Mouse (Mus musculus): ENCODE data around the gene Ctxn1. TPM values are rescaled to one million over a fixed set of nuclear protein-coding genes. Genes with fewer than 3 reads are reported as not detected.

Ctxn1 gene
- polyA plus RNA-seq, 1 experiment, result 18.5 TPM

DNA sequence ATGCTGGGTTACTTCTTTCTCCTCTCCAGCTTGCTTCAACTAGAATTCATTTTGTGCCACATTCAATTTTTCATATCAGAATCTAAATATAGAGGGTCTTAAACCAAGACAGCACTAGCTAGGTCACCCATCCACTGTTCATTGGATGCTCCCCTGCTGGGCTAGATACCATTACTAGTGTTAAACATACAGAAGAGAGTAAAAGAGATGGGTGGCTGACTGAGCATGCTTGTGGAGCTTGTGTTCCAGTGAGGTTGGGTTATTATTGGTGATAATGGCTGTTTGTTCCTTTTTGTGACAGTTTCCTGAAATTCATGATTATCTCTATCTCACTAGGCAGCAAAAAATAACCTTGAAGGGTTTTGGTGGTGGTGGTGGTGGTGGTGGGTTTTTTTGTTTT lies 37.0 kb downstream of the Ctxn1 start:
- TF ChIP-seq CTCF (IDR thresholded peaks at IDR 0.05; ENCODE audit: extremely low read depth, insufficient read length, insufficient replicate concordance, low read depth, low read length) (no peak), POLR2A (IDR thresholded peaks at IDR 0.05; ENCODE audit: low read depth, low read length) (no peak)
- H3K27ac ChIP-seq (ENCODE audit: insufficient read depth, low read depth, low read length), result no peak overlapping the region
- H3K4me1 ChIP-seq (ENCODE audit: control insufficient read depth, insufficient read depth, insufficient read length, low read length), result peaks cover 6% of the 10 kb centered on the region

GRCm38 (mm10) chr8:4219617-4220016 lies 39.5 kb downstream of the Ctxn1 start:
- Histone ChIP-seq H3K4me1 (ENCODE audit: control insufficient read depth, insufficient read depth, insufficient read length, low read length) (peaks cover 6% of the 10 kb centered on the region), H3K27ac (ENCODE audit: insufficient read depth, low read depth, low read length) (no peak overlapping the region), H3K4me3 (ENCODE audit: low read depth, low read length) (no peak overlapping the region), H3K27me3 (ENCODE audit: control insufficient read depth, insufficient read depth, low read length) (peaks cover 33% of the 10 kb centered on the region), H3K36me3 (ENCODE audit: control insufficient read depth, insufficient read depth, low read length) (no peaks in the 10 kb centered on the region)
- no peak for TF ChIP-seq CTCF (IDR thresholded peaks at IDR 0.05; ENCODE audit: extremely low read depth, insufficient read length, insufficient replicate concordance, low read depth, low read length)
- TF ChIP-seq POLR2A (IDR thresholded peaks at IDR 0.05; ENCODE audit: low read depth, low read length), result no peak
- WGBS, result 68% methylated on average over 3 of the region's 3 CpGs

More for the DNA sequence above, 37.0 kb downstream of the Ctxn1 start:
- Histone ChIP-seq H3K4me3 (ENCODE audit: low read depth, low read length) (no peak overlapping the region), H3K36me3 (ENCODE audit: control insufficient read depth, insufficient read depth, low read length) (no peaks in the 10 kb centered on the region), H3K27me3 (ENCODE audit: control insufficient read depth, insufficient read depth, low read length) (peaks cover 15% of the 10 kb centered on the region)

GRCm38 (mm10) chr8:4216791-4217621 lies 42.1 kb downstream of the Ctxn1 start, which contains the start of gene Prr36:
Prr36 (minus strand) TSS chr8:4217459.
- no peak within 1 kb of the TSS for H3K27ac ChIP-seq (ENCODE audit: insufficient read depth, low read depth, low read length)
- peaks cover 33% of the 10 kb centered on the region for H3K27me3 ChIP-seq (ENCODE audit: control insufficient read depth, insufficient read depth, low read length)
- peaks cover 21% of the 10 kb centered on the region for H3K4me1 ChIP-seq (ENCODE audit: control insufficient read depth, insufficient read depth, insufficient read length, low read length)
- TF ChIP-seq POLR2A (IDR thresholded peaks at IDR 0.05; ENCODE audit: low read depth, low read length) (no peak), CTCF (IDR thresholded peaks at IDR 0.05; ENCODE audit: extremely low read depth, insufficient read length, insufficient replicate concordance, low read depth, low read length) (no peak)
- peak within 1 kb of the TSS; percentile 44 for H3K4me3 ChIP-seq (ENCODE audit: low read depth, low read length)
- WGBS, result 4% methylated on average over 44 of the region's 44 CpGs
- no peaks in the 10 kb centered on the region for H3K36me3 ChIP-seq (ENCODE audit: control insufficient read depth, insufficient read depth, low read length)

DNA sequence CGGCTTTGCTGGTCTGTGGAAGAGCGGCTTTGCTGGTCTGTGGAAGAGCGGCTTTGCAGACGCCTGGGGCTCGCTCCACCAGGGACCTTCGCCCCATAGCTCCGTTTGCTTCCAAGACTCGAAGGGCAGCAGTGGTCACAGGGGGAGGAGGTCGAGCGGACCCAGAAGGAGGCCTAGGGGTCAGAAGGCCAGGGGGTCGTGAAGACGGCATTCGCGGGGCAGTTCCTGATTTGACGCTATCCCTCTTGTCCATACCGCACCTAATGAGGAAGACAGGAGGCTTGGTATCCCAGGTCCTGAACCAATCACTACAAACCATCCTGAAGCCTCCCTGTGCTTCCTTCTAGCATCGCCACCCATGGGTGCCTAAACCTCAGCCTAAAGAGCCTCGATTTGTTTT lies 42.8 kb downstream of the Ctxn1 start:
- Histone ChIP-seq H3K27me3 (ENCODE audit: control insufficient read depth, insufficient read depth, low read length) (peaks cover 30% of the 10 kb centered on the region), H3K36me3 (ENCODE audit: control insufficient read depth, insufficient read depth, low read length) (no peaks in the 10 kb centered on the region), H3K27ac (ENCODE audit: insufficient read depth, low read depth, low read length) (no peak overlapping the region), H3K4me1 (ENCODE audit: control insufficient read depth, insufficient read depth, insufficient read length, low read length) (peaks cover 21% of the 10 kb centered on the region), H3K4me3 (ENCODE audit: low read depth, low read length) (no peak overlapping the region)
- 23% methylated on average over 18 of the region's 18 CpGs for WGBS
- TF ChIP-seq CTCF (IDR thresholded peaks at IDR 0.05; ENCODE audit: extremely low read depth, insufficient read length, insufficient replicate concordance, low read depth, low read length) (no peak), POLR2A (IDR thresholded peaks at IDR 0.05; ENCODE audit: low read depth, low read length) (no peak)

- Histone ChIP-seq H3K4me3 (ENCODE audit: low read depth, low read length) (peak overlapping the region; percentile 60), H3K27ac (ENCODE audit: insufficient read depth, low read depth, low read length) (0 out of 2 replicates have a peak overlapping the region, but pooled peaks have one; percentile 3), H3K4me1 (ENCODE audit: control insufficient read depth, insufficient read depth, insufficient read length, low read length) (peaks cover 21% of the 10 kb centered on the region), H3K27me3 (ENCODE audit: control insufficient read depth, insufficient read depth, low read length) (peaks cover 28% of the 10 kb centered on the region), H3K36me3 (ENCODE audit: control insufficient read depth, insufficient read depth, low read length) (no peaks in the 10 kb centered on the region)
- WGBS, result 4% methylated on average over 33 of the region's 33 CpGs
- TF ChIP-seq POLR2A (IDR thresholded peaks at IDR 0.05; ENCODE audit: low read depth, low read length), result no peak
- no peak for TF ChIP-seq CTCF (IDR thresholded peaks at IDR 0.05; ENCODE audit: extremely low read depth, insufficient read length, insufficient replicate concordance, low read depth, low read length)
Measured at GRCm38 (mm10) chr8:4214006-4214980, 44.8 kb downstream of the Ctxn1 start.

DNA sequence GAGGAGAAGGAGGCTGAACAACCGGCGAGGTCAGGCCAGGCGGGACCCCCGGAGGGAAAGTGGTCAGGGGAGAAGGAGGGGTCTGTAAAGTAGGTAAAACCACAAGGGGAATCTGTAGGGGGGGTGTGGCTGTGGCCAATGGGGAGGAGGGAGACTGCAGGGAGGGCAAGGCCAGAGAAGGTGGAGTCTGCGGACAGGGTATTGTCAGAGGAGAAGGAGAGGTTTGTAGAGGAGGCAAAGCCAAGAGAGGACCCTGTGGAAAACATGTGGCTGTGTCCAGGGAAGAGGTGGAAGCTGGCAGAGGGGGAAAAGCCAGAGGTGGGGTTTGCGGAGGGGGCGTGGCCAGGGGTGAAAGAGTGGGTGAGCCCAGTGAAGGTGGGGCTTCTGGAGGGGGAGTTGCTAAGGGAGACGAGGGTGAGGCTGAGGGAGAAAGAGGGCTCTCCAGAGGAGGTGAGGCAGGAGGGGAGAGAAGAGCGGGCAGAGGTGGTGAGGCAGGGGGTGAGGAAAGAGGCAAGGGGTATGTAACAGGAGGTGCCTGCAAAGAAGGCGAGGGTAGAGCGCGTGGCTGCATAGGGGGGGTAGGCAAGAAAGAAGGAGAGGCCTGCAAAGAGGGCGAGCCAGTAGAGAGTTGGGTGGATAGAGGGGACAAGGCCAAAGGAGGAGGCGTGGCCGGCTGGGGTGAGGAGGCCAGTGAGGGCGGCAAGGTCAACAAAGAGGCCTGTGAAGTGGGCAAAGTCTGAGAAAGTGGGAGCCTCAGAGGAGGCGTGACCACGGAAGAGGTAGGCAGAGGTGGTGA lies 45.7 kb downstream of the Ctxn1 start:
- 3% methylated on average over 18 of the region's 18 CpGs for WGBS
- peaks cover 28% of the 10 kb centered on the region for H3K27me3 ChIP-seq (ENCODE audit: control insufficient read depth, insufficient read depth, low read length)
- 0 out of 2 replicates have a peak overlapping the region, but pooled peaks have one; percentile 3 for H3K27ac ChIP-seq (ENCODE audit: insufficient read depth, low read depth, low read length)
- peaks cover 21% of the 10 kb centered on the region for H3K4me1 ChIP-seq (ENCODE audit: control insufficient read depth, insufficient read depth, insufficient read length, low read length)
- H3K4me3 ChIP-seq (ENCODE audit: low read depth, low read length), result peak overlapping the region; percentile 60
- no peaks in the 10 kb centered on the region for H3K36me3 ChIP-seq (ENCODE audit: control insufficient read depth, insufficient read depth, low read length)
- no peak for TF ChIP-seq POLR2A (IDR thresholded peaks at IDR 0.05; ENCODE audit: low read depth, low read length)

All from small intestine, adult 2 months (tissue).